Mouse (Mus musculus) induced T-regulatory cell, adult 2 months (primary cell): ENCODE data around the gene Crocc.

ENCODE experiments used
- DNase-seq: peaks from one replicate; pipeline ENCODE4 v3.0.0-alpha.2; 2012; ENCODE audit warnings: low read depth

Gene Crocc

DNA sequence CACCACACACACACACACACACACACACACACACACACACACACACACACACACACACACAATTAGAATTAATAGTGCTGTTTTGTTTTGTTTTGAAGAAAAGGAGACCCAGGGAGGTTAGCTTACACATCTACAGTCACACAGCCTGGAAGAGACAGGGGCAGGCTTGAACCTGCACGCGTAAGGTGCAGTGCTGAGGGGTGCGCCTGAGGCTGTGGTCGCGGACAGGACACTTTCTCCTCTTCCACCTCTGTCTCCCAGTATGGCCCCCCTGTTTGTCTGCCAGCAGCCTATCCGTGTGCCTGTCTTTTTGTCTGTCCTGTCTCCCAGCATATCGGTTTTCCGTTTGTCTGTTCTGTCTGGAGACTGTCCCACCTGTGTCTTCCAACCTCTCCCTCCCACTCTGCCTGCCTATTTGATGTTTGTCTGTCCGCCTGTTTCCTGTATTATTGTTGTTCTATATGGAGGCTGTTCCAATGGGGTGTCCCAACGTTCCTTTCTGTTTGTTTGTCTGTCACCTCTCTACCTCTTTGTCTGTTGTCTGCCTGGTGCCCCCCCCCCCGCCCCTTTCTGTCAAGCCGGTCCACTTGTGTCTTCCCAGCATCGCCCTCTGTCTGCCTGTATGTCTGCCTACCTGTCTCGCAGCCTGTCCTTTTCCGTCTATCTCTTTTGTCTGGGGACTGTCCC, 74.2 kb downstream of the Crocc start:
- no peak for DNase-seq

GRCm38 (mm10) chr4:140984544-140984943, 75.8 kb downstream of the Crocc start:
- peak; percentile 29 for DNase-seq

DNA sequence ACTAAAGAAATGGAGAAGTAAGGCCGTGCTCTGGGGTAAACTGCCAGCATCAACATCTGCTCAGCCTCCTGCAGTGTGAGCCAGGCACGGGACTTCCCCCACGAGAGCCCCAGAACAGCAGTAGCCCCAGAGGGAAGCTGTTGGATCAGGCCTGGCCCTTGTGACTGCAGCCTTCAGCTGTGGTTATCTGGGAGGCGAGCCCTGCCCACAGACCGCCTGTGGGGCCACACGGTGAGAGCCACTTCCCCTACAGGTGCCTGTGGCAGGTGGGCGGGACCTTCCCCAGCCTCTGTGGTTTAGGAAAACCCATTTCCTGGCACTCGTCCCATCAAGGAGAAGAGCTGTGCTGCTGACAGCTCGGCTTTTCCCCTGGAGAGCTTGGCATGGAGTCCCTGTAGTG, 76.9 kb downstream of the Crocc start:
- DNase-seq, result peak; percentile 80

DNA sequence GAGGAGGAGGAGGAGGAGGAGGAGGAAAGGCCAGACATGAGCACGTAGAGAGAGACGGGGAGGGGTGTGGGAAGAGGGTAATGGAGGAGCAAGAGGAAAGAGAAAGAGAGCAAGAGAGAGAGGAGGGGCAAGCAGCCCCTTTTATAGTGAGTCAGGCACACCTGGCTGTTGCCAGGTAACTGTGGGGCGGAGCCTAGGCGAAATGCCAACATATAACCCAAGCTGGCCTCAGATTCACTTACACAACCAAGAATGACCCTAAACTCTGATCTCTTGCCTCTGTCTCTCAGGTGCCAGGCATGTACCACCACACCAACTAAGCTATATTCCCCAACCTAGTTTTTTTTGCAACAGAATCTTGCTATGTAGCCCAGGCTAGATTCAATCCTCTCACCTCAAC, 77.5 kb downstream of the Crocc start:
- peak; percentile 27 for DNase-seq

- no peak for DNase-seq
Observed at GRCm38 (mm10) chr4:140981605-140982004, 78.7 kb downstream of the Crocc start.

GRCm38 (mm10) chr4:140977886-140978692, 82.3 kb downstream of the Crocc start:
- DNase-seq, result peak; percentile 56

DNA sequence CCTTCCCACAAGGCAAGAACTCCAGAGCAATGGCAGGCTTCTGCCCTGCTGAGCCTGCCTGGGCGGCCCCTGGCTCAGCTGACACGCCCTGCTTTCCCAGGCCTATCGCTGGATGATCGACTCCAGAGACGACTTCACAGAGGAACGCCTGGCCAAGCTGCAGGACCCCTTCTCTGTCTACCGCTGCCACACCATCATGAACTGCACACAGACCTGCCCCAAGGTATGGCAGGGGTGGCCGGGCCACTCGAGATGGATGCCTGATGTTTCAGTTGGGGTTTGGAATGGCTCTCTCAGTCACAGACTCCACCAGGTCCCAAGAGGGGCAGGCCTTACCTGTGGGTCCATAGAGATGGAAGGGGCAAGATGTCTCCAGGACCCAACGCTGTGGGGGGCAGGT, 83.1 kb downstream of the Crocc start:
- no peak for DNase-seq

- DNase-seq, result no peak
Observed at GRCm38 (mm10) chr4:140975356-140975755, 85.0 kb downstream of the Crocc start.

GRCm38 (mm10) chr4:140974408-140974807, 85.9 kb downstream of the Crocc start:
- no peak for DNase-seq

DNA sequence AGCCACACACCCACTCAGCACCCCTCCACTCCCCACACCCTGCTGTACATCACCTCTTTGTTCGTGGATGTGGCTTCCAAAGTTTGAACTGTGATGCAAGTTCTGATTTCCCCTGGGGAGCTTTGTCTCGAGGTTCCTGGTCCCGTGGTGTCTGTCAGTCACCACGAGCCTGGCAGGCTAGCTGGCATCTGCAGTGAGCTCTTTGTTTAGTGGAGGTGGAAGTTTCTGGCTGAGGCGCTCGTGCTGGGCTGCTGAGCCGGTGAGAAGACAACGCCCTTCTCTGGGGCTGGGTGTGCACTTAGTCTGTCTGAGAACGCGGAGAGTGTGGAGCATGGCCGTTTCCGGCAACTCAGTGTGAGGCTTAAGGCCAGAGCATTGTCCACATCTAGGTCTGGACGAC, 88.7 kb downstream of the Crocc start:
- DNase-seq, result no peak

- no peak for DNase-seq
Observed at GRCm38 (mm10) chr4:140967386-140968159, 92.8 kb downstream of the Crocc start.
